Mouse (Mus musculus) heart, adult 10 weeks (tissue): Measurements from ENCODE around the gene St6galnac4. TPM values are rescaled to one million over a fixed set of nuclear protein-coding genes. Genes with fewer than 3 reads are reported as not detected.

ENCODE experiments used
- polyA plus RNA-seq: library from polyadenylated mRNA; stranded (reverse); fragments of 350-450 nt; fragmentation: Illumina TruSeq; extraction: RNeasy Lipid Tissue Mini Kit (QIAGEN cat#74804); gene quantifications from one replicate; pipeline ENCODE4 v1.2.3, GENCODE M21; 2014; ENCODE audit warnings: low read depth, low replicate concordance

Gene St6galnac4
- polyA plus RNA-seq: 19.5 TPM

GRCm38 (mm10) chr2:32586871-32587351 lies at the start of gene St6galnac4:
TSS of gene St6galnac4 (plus strand) at chr2:32587095.

GRCm38 (mm10) chr2:32570698-32571494 lies 16.0 kb upstream of the St6galnac4 start, which contains the start of gene Dpm2:
TSS of gene Dpm2 (plus strand) at chr2:32570858.

DNA sequence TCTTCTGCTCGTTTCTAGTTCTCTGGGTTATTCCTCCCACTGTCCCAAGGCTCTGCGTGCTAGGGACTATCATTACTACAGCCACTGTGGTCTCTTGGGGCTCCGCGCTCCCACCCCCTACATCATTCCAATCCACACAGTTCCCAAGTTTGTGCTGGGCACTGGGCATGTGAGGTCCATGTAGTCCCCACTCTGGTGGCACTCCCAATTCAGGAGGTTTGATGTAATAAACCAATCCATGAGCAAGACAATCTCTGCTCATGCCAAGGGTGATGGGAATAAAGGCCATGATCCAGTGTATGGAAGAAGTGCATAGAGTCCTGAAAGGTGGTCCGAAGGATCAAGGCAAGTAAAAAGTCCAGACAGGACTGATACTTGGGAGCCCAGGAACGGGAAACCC lies 12.4 kb upstream of the St6galnac4 start, which contains the start of gene Pip5kl1:
Pip5kl1 (plus strand) TSS at position 301 of the 400 bp plus-strand sequence.

DNA sequence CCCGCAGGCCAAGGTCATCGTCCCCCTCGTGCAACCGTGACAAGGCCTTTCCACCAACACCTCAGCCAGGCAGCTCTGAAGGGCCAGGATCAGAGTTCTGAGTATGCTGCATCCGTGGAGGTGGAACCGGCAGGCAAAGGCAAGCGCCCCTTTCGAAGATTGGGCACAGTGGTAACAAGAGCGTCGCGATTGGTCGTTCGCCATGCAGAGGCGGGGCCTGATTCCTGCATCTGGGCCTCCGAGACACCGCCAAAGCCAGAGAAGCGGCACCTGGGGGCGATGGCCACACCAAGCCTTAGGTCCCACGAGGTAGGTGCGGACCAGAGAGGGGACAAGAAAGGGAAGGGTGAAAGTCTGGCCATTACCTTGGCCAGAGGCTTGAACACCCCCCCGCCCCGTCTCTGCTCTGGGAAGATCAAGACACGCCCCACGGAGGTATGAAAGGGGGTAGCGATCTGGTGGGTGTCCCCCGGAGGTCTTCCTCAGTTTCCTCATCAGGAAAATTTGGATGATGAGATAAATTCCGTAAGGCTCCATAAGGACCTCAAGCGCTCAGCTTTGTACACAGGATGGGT lies 11.2 kb upstream of the St6galnac4 start, which contains the start of gene 9430097D07Rik:
9430097D07Rik (minus strand) TSS at position 99 of the 575 bp plus-strand sequence.

GRCm38 (mm10) chr2:32599409-32599808 lies 12.5 kb downstream of the St6galnac4 start, which contains the start of gene St6galnac6:
TSS of gene St6galnac6 (plus strand) at chr2:32599709.

DNA sequence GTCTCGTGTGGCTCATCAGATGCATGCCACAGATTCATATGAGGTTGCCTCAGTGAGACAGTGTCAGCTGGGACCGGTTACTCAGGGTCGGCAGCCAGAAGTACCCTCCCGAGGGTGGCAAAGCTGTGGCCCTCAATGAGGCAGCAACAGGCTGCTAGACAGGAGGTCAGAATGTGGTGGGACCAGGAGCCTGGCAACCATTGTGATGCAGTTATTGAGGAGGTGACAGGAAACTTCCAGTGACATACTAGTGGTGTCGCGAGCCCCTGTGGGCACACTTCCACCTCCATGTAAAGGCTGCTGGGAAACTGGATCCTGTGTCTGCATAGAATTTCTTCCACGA lies 34.6 kb downstream of the St6galnac4 start, which contains the start of gene Ak1:
Ak1 (plus strand) TSS at position 242 of the 343 bp plus-strand sequence.

DNA sequence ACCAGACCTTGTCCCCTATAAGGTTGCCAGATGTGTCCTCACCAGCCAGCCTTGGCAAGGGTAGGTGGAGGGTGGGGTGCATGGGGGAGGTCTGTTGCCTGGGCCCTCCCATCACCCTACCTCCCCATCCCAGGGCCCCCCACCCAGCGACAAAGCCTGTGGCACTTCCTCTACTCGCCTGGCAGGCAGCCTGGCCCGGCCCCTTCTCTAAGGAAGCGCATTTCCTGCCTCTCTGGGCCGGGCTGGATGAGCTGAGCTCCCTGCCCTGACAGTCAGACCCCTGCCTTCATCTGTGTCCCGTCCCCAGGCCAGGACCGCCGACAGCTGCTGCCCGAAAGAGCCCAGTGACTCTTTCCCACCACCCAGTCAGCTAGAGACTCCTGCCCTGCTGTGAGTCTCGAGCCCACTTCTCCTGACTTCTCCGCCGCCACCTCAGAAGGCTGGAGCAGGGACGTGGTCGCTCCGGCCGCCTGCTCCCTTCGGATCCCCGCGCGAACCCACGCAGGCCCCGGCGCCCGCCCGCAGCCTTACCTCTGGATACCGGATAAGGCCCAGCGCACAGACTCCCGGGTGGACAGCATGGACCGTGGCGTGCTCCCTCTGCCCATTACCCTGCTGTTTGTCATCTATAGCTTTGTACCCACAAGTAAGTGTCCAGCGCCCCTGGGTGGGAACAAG lies 59.6 kb downstream of the St6galnac4 start, which contains the start of gene Eng:
Eng (plus strand) TSS at position 217 of the 678 bp plus-strand sequence.

Other genes starting within 250 kb of the St6galnac4 start
- 53.9 TPM for gene Ciz1, start 234.8 kb upstream of the St6galnac4 start, polyA plus RNA-seq
- gene Dnm1, start 233.8 kb upstream of the St6galnac4 start, polyA plus RNA-seq: 7.4 TPM
- gene 1110008P14Rik, start 205.2 kb upstream of the St6galnac4 start, polyA plus RNA-seq: 56.1 TPM
- 9.4 TPM for gene Lcn2, start 198.8 kb upstream of the St6galnac4 start, polyA plus RNA-seq
- 75.8 TPM for gene Ptges2, start 191.2 kb upstream of the St6galnac4 start, polyA plus RNA-seq
- 2.4 TPM for gene Naif1, start 136.6 kb upstream of the St6galnac4 start, polyA plus RNA-seq
- 7.5 TPM for gene Slc25a25, start 135.7 kb upstream of the St6galnac4 start, polyA plus RNA-seq
- gene Fam102a, start 51.8 kb upstream of the St6galnac4 start, polyA plus RNA-seq: 7.4 TPM
- gene Dpm2, start 16.2 kb upstream of the St6galnac4 start, polyA plus RNA-seq: 34.2 TPM
- gene Pip5kl1, start 12.3 kb upstream of the St6galnac4 start, polyA plus RNA-seq: not detected
- not detected for gene 9430097D07Rik, start 11.4 kb upstream of the St6galnac4 start, polyA plus RNA-seq
- gene St6galnac6, start 12.6 kb downstream of the St6galnac4 start, polyA plus RNA-seq: 110 TPM
- gene Ak1, start 34.7 kb downstream of the St6galnac4 start, polyA plus RNA-seq: 526 TPM
- 139 TPM for gene Eng, start 59.5 kb downstream of the St6galnac4 start, polyA plus RNA-seq
- 11.2 TPM for gene Fpgs, start 117.0 kb downstream of the St6galnac4 start, polyA plus RNA-seq
- 35.5 TPM for gene Cdk9, start 126.0 kb downstream of the St6galnac4 start, polyA plus RNA-seq
- 17.4 TPM for gene Sh2d3c, start 134.0 kb downstream of the St6galnac4 start, polyA plus RNA-seq
- not detected for gene 6330409D20Rik, start 153.9 kb downstream of the St6galnac4 start, polyA plus RNA-seq
- 15.4 TPM for gene Tor2a, start 170.1 kb downstream of the St6galnac4 start, polyA plus RNA-seq
- gene Ttc16, start 188.5 kb downstream of the St6galnac4 start, polyA plus RNA-seq: 0.24 TPM
- gene Ptrh1, start 188.7 kb downstream of the St6galnac4 start, polyA plus RNA-seq: 3.7 TPM
- not detected for gene Cfap157, start 197.3 kb downstream of the St6galnac4 start, polyA plus RNA-seq